Mouse (Mus musculus): ENCODE data around the gene Vps41. TPM values are rescaled to one million over a fixed set of nuclear protein-coding genes. Genes with fewer than 3 reads are reported as not detected.

Gene Vps41
- polyA plus RNA-seq, 1 experiment from 2014 or later, result 115 TPM

- no peak overlapping the region for H3K27ac ChIP-seq
- H3K4me3 ChIP-seq (ENCODE audit: inconsistent target), result no peak overlapping the region
- WGBS (ENCODE audit: missing documents), result 95% methylated on average over 3 of the region's 3 CpGs
- peaks cover 75% of the 10 kb centered on the region for H3K36me3 ChIP-seq (ENCODE audit: inconsistent target)
- H3K79me2 ChIP-seq (ENCODE audit: inconsistent target), result no peaks in the 10 kb centered on the region
These were observed 142.3 kb downstream of the Vps41 start for GRCm38 (mm10) chr13:18859389-18859788.

GRCm38 (mm10) chr13:18868030-18868490 lies 151.0 kb downstream of the Vps41 start:
- Histone ChIP-seq H3K27ac (no peak overlapping the region), H3K79me2 (ENCODE audit: inconsistent target) (no peaks in the 10 kb centered on the region), H3K36me3 (ENCODE audit: inconsistent target) (peaks cover 34% of the 10 kb centered on the region), H3K4me3 (ENCODE audit: inconsistent target) (no peak overlapping the region)
- 91% methylated on average over 5 of the region's 5 CpGs for WGBS (ENCODE audit: missing documents)

- Histone ChIP-seq H3K36me3 (ENCODE audit: inconsistent target) (peaks cover 28% of the 10 kb centered on the region), H3K4me3 (ENCODE audit: inconsistent target) (no peak overlapping the region), H3K79me2 (ENCODE audit: inconsistent target) (no peaks in the 10 kb centered on the region), H3K27ac (no peak overlapping the region)
- 98% methylated on average over 5 of the region's 5 CpGs for WGBS (ENCODE audit: missing documents)
These were observed 151.7 kb downstream of the Vps41 start for GRCm38 (mm10) chr13:18868825-18869224.

- 57% methylated on average over 7 of the region's 7 CpGs for WGBS (ENCODE audit: missing documents)
- no peaks in the 10 kb centered on the region for H3K36me3 ChIP-seq (ENCODE audit: inconsistent target)
These were observed 158.2 kb downstream of the Vps41 start for GRCm38 (mm10) chr13:18875321-18875720.

GRCm38 (mm10) chr13:18892910-18893309 lies 175.8 kb downstream of the Vps41 start:
- H3K36me3 ChIP-seq (ENCODE audit: inconsistent target), result no peaks in the 10 kb centered on the region
- no peaks in the 10 kb centered on the region for H3K79me2 ChIP-seq (ENCODE audit: inconsistent target)
- no peak overlapping the region for H3K27ac ChIP-seq
- H3K4me3 ChIP-seq (ENCODE audit: inconsistent target), result no peak overlapping the region
- WGBS (ENCODE audit: missing documents), result 88% methylated on average over 9 of the region's 9 CpGs

More at GRCm38 (mm10) chr13:18875321-18875720, 158.2 kb downstream of the Vps41 start:
- Histone ChIP-seq H3K27ac (no peak overlapping the region), H3K79me2 (ENCODE audit: inconsistent target) (no peaks in the 10 kb centered on the region), H3K4me3 (ENCODE audit: inconsistent target) (no peak overlapping the region)

GRCm38 (mm10) chr13:18896789-18897188 lies 179.7 kb downstream of the Vps41 start:
- Histone ChIP-seq H3K79me2 (ENCODE audit: inconsistent target) (no peaks in the 10 kb centered on the region), H3K4me3 (ENCODE audit: inconsistent target) (no peak overlapping the region), H3K36me3 (ENCODE audit: inconsistent target) (no peaks in the 10 kb centered on the region), H3K27ac (no peak overlapping the region)
- WGBS (ENCODE audit: missing documents), result 96% methylated on average over 3 of the region's 3 CpGs

GRCm38 (mm10) chr13:18903623-18904022 lies 186.5 kb downstream of the Vps41 start:
- Histone ChIP-seq H3K27ac (no peak overlapping the region), H3K4me3 (ENCODE audit: inconsistent target) (no peak overlapping the region)
- 92% methylated on average over 6 of the region's 6 CpGs for WGBS (ENCODE audit: missing documents)

GRCm38 (mm10) chr13:18914774-18915173 lies 197.7 kb downstream of the Vps41 start:
- Histone ChIP-seq H3K36me3 (ENCODE audit: inconsistent target) (no peaks in the 10 kb centered on the region), H3K79me2 (ENCODE audit: inconsistent target) (no peaks in the 10 kb centered on the region), H3K27ac (no peak overlapping the region), H3K4me3 (ENCODE audit: inconsistent target) (no peak overlapping the region)
- whole genome bisulfite sequencing (ENCODE audit: missing documents), result 92% methylated on average over 4 of the region's 4 CpGs

More at GRCm38 (mm10) chr13:18903623-18904022, 186.5 kb downstream of the Vps41 start:
- Histone ChIP-seq H3K36me3 (ENCODE audit: inconsistent target) (no peaks in the 10 kb centered on the region), H3K79me2 (ENCODE audit: inconsistent target) (no peaks in the 10 kb centered on the region)

Other genes starting within 250 kb of the Vps41 start
- gene Amph, start 230.9 kb downstream of the Vps41 start, polyA plus RNA-seq (2018), result not detected in 3 replicates